Mouse (Mus musculus) heart, postnatal 10 days (tissue): ENCODE measurements around the gene Cfap161. TPM values are rescaled to one million over a fixed set of nuclear protein-coding genes. Genes with fewer than 3 reads are reported as not detected.

Source experiments
- DNase-seq, 2 experiments: peaks; one replicate each; pipeline ENCODE4 v3.0.0; 2021
- intact Hi-C: fragments of 180-260 bp; cut with DNase I; formaldehyde crosslinking; loops from one replicate; pipeline ENCODE4 v1.15.1; 2025
- total RNA-seq, 2 experiments: library from RNA; stranded (reverse); gene quantifications; 2 replicates each; pipeline ENCODE4 v1.2.3; 2021

Gene Cfap161
- total RNA-seq, 2 experiments from 2014 or later: not detected

GRCm38 (mm10) chr7:83803777-83804176 lies 9.1 kb upstream of the Cfap161 start:
- no peak for DNase-seq
- intact Hi-C loops: loop anchor here (2.0 to 5.0 kb wide), 3 partner anchors 36 to 235 kb away; no protein-coding TSS in a partner anchor

- intact Hi-C loops: loop anchor here (2.0 to 5.0 kb wide), 3 partner anchors 35 to 234 kb away; no protein-coding TSS in a partner anchor
- DNase-seq: peak; percentile 46 to 68
Measured at GRCm38 (mm10) chr7:83802509-83802908, 7.8 kb upstream of the Cfap161 start.

GRCm38 (mm10) chr7:83802007-83802406 lies 7.3 kb upstream of the Cfap161 start:
- intact Hi-C loops: loop anchor here (2.0 to 5.0 kb wide), 3 partner anchors 35 to 233 kb away; no protein-coding TSS in a partner anchor

GRCm38 (mm10) chr7:83801483-83801875 lies 6.8 kb upstream of the Cfap161 start:
- intact Hi-C loops: loop anchor here (5.0 kb wide), 1 partner anchor 34 kb away; no protein-coding TSS in a partner anchor
- no peak for DNase-seq

More at GRCm38 (mm10) chr7:83802007-83802406, 7.3 kb upstream of the Cfap161 start:
- no peak for DNase-seq

GRCm38 (mm10) chr7:83800561-83801482 lies 6.1 kb upstream of the Cfap161 start:
- intact Hi-C loops: loop anchor here (5.0 kb wide), 1 partner anchor 34 kb away; no protein-coding TSS in a partner anchor
- DNase-seq: no peak

GRCm38 (mm10) chr7:83800071-83800470 lies 5.4 kb upstream of the Cfap161 start:
- intact Hi-C loops: loop anchor here (5.0 kb wide), 1 partner anchor 33 kb away; no protein-coding TSS in a partner anchor
- DNase-seq: no peak

GRCm38 (mm10) chr7:83798004-83798403 lies 3.3 kb upstream of the Cfap161 start:
- intact Hi-C loops: no loop called here
- no peak for DNase-seq

GRCm38 (mm10) chr7:83796177-83796576 lies 1.5 kb upstream of the Cfap161 start:
- intact Hi-C loops: no loop called here
- no peak for DNase-seq

GRCm38 (mm10) chr7:83794006-83794683 lies 535 bp downstream of the Cfap161 start:
- DNase-seq: no peak
- intact Hi-C loops: no loop called here

GRCm38 (mm10) chr7:83780881-83781280 lies 13.8 kb downstream of the Cfap161 start:
- intact Hi-C loops: no loop called here
- DNase-seq: no peak

- intact Hi-C loops: no loop called here
- DNase-seq: no peak
Measured at GRCm38 (mm10) chr7:83780026-83780425, 14.7 kb downstream of the Cfap161 start.

- DNase-seq: no peak
- intact Hi-C loops: no loop called here
Measured at GRCm38 (mm10) chr7:83779028-83779427, 15.7 kb downstream of the Cfap161 start.

GRCm38 (mm10) chr7:83778516-83778915 lies 16.2 kb downstream of the Cfap161 start:
- intact Hi-C loops: no loop called here
- DNase-seq: no peak

- intact Hi-C loops: loop anchor here (1.0 to 2.0 kb wide), 3 partner anchors 78 to 206 kb away; no protein-coding TSS in a partner anchor
- DNase-seq: peak; percentile 45 to 63
Measured at GRCm38 (mm10) chr7:83774721-83775120, 20.0 kb downstream of the Cfap161 start.

GRCm38 (mm10) chr7:83763674-83764073 lies 31.0 kb downstream of the Cfap161 start:
- intact Hi-C loops: no loop called here
- peak; percentile 20 to 31 for DNase-seq

- no peak for DNase-seq
- intact Hi-C loops: no loop called here
Measured at GRCm38 (mm10) chr7:83762336-83762735, 32.3 kb downstream of the Cfap161 start.

GRCm38 (mm10) chr7:83751055-83751454 lies 43.6 kb downstream of the Cfap161 start:
- intact Hi-C loops: no loop called here
- no peak for DNase-seq

- intact Hi-C loops: no loop called here
- DNase-seq: no peak
Measured at GRCm38 (mm10) chr7:83748405-83748804, 46.3 kb downstream of the Cfap161 start.

GRCm38 (mm10) chr7:83746107-83746687 lies 48.5 kb downstream of the Cfap161 start:
- intact Hi-C loops: no loop called here
- no peak for DNase-seq

- intact Hi-C loops: no loop called here
- peak in 1 of 2 experiments; percentile 40 for DNase-seq
Measured at GRCm38 (mm10) chr7:83745413-83746106, 49.1 kb downstream of the Cfap161 start, which contains the start of gene Il16. Gene Il16 (minus strand): TSS chr7:83745726.
